Mouse (Mus musculus) Patski (cell line): Measurements from ENCODE around the gene Hoxc8. TPM values are rescaled to one million over a fixed set of nuclear protein-coding genes. Genes with fewer than 3 reads are reported as not detected.

ENCODE experiments used
- ATAC-seq: fragments of 100-300 bp; one replicate; pipeline ENCODE4 v1.8.0; 2021
- CTCF ChIA-PET: fragments of 350-600 bp; sonication (Branson Sonifier 250); formaldehyde crosslinking; loops from one replicate; lab custom pipeline; 2022; ENCODE audit warnings: inconsistent platforms; lab: Charles Lee
- POLR2A ChIA-PET: fragments of 350-600 bp; sonication (Branson Sonifier 250); formaldehyde crosslinking; loops from one replicate; lab custom pipeline; 2022; ENCODE audit warnings: antibody characterized with exemption, inconsistent platforms; lab: Charles Lee
- DNase-seq: peaks from one replicate; pipeline ENCODE4 v3.0.0-alpha.2; 2011; ENCODE audit warnings: low read depth, low spot score
- H3K27me3 ChIP-seq: fragments of 371-371 bp; one replicate; pipeline ENCODE4 v1.5.1; 2021
- CTCF ChIP-seq: fragments of 100-300 bp; IDR thresholded peaks from one replicate; pipeline ENCODE4 v1.5.1; 2021
- in situ Hi-C: fragments of 300-500 bp; cut with MboI; formaldehyde crosslinking; loops from 3 replicates; pipeline ENCODE4 v1.11.1; 2018; ENCODE audit warnings: low pct_unique_long_range_greater_than_20kb, mixed read lengths
- polyA plus RNA-seq: library from polyadenylated mRNA; unstranded; gene quantifications from one replicate; pipeline ENCODE4 v1.2.3, GENCODE M21; 2021

The Hoxc8 gene
- polyA plus RNA-seq, 1 experiment from 2014 or later: 0.41 TPM

DNA sequence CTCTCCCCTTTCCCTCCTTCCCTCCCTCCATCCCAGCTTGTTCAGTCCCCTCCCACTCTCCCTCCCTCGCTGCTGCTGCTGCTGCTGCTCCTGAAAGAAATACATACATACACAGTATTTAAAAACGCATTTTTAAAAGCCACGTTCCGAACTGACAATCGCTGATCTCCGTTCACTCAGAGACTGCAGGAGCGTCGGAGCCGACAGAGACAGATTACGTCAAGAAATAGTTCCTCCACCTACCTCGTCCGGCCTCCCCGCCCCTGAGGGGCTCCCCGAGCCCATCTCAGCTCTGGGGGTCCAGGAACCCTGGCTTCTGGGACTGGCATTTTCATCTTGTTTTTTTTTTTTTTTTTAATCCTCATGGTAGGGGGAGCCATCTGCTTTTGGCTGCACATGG lies 9.5 kb upstream of the Hoxc8 start:
- no peak for DNase-seq
- no peak for TF ChIP-seq CTCF
- H3K27me3 ChIP-seq: no peaks in the 10 kb centered on the region
- in situ Hi-C loops: loop anchor here (10.0 kb wide), 1 partner anchor 334 kb away; the partner anchor contains the start of gene Gpr84
- ChIA-PET POLR2A (interaction anchor here (2.1 kb wide), 1 partner anchor 14 kb away, joined by 10 read pairs; the partner anchor contains the start of genes Hoxc10 and Hoxc5), CTCF (interaction anchor here (1.1 to 8.2 kb wide), 4 partner anchors 15 to 348 kb away, joined by 3 to 63 read pairs (median 8); partner anchors contain the start of gene Hoxc10)
- no peak for ATAC-seq

DNA sequence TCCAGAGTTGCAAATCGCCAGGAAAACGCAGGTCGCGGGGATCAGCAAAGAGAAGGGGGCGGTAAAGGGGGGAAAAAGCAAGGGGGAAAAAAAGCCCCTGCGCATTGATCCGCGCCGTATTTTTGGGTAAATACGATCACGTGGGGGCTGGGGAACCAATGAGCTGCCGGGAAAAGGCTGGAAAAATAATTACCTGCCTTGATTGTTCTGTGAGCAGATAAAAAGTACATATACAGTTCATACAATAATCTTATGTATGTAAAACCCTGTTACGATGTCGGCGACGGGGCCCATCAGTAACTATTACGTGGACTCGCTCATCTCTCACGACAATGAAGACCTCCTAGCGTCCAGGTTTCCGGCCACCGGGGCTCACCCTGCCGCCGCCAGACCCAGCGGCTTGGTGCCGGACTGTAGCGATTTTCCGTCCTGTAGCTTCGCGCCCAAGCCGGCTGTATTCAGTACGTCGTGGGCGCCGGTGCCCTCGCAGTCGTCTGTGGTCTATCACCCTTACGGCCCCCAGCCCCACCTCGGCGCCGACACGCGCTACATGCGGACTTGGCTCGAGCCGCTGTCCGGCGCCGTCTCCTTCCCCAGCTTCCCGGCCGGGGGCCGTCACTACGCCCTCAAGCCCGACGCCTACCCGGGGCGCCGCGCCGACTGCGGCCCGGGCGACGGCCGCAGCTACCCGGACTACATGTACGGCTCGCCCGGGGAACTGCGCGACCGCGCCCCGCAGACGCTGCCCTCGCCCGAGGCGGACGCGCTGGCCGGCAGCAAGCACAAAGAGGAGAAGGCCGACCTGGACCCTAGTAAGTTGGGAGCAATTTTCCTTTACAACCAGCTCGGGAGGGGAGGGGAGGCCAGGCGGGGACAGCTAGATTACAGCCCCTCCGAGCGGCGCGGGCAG lies 8.8 kb upstream of the Hoxc8 start:
- POLR2A ChIA-PET: interaction anchor here (1.0 kb wide), 1 partner anchor 112 kb away, joined by 3 read pairs; no protein-coding TSS in a partner anchor
- ATAC-seq: peak; percentile 28
- CTCF ChIA-PET: interaction anchor here (0.9 to 8.2 kb wide), 5 partner anchors 15 to 197 kb away, joined by 3 to 63 read pairs (median 3); partner anchors contain the start of gene Hoxc10
- no peak for TF ChIP-seq CTCF
- DNase-seq: no peak
- H3K27me3 ChIP-seq: no peaks in the 10 kb centered on the region
- in situ Hi-C loops: loop anchor here (10.0 kb wide), 1 partner anchor 333 kb away; the partner anchor contains the start of gene Gpr84

- POLR2A ChIA-PET: no interaction called here
- no peaks in the 10 kb centered on the region for H3K27me3 ChIP-seq
- in situ Hi-C loops: loop anchor here (10.0 kb wide), 1 partner anchor 331 kb away; the partner anchor contains the start of gene Gpr84
Measured at GRCm38 (mm10) chr15:102983716-102984115, 6.7 kb upstream of the Hoxc8 start.

DNA sequence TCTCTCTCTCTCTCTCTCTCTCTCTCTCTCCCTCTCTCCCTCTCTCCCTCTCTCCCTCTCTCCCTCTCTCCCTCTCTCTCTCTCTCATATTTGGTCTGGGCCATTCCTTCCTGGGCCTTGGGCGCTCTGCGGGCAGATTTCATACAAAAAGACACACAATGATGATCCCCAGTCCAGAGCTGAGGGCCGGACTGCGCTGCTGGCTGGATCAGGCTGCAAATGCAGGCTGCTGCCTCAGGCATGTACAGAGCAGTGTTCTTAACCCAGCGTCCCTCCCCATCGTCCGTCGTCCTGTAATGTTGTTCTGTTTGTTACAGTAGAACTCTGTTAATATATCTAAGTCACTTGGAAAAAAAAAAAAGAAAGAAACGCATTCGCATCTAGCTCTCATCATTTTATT lies 5.9 kb upstream of the Hoxc8 start:
- POLR2A ChIA-PET: interaction anchor here (0.6 kb wide), 1 partner anchor 94 kb away, joined by 5 read pairs; no protein-coding TSS in a partner anchor
- in situ Hi-C loops: loop anchor here (10.0 kb wide), 1 partner anchor 330 kb away; the partner anchor contains the start of gene Gpr84
- CTCF ChIA-PET: interaction anchor here (1.1 to 8.2 kb wide), 2 partner anchors 18 to 194 kb away, joined by 3 to 63 read pairs; partner anchors contain the start of genes Hoxc10 and Hoxc5
- ATAC-seq (no peak), DNase-seq (no peak)
- TF ChIP-seq CTCF: no peak
- H3K27me3 ChIP-seq: no peaks in the 10 kb centered on the region

More at GRCm38 (mm10) chr15:102983716-102984115, 6.7 kb upstream of the Hoxc8 start:
- no peak for DNase-seq
- TF ChIP-seq CTCF: no peak
- CTCF ChIA-PET: interaction anchor here (1.2 to 8.2 kb wide), 2 partner anchors 181 to 195 kb away, joined by 5 to 63 read pairs; no protein-coding TSS in a partner anchor
- ATAC-seq: no peak

DNA sequence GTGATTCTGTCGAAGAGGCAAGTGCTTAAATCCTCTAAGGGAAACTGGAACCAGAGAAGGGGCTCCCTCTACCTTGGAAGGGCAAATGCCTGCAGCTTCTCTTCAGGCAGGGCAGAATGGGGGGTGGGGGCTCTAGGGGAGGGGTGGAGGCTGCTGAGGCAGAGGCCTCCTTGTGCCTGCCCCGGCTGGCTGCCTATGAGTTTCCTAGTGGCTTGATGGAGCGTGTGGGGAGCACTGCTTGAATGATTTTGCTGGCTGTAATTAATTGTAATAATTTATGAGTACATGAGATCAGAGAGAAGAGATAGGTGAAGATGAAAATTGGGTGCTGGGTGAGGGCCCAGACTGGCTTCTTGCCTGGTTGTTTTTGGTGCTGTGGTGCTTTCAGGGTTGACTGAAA lies 5.5 kb upstream of the Hoxc8 start:
- ATAC-seq (no peak), DNase-seq (no peak)
- in situ Hi-C loops: loop anchor here (5.0 to 10.0 kb wide), 2 partner anchors 187 to 330 kb away; partner anchors contain the start of gene Gpr84
- TF ChIP-seq CTCF: no peak
- no peaks in the 10 kb centered on the region for H3K27me3 ChIP-seq
- ChIA-PET CTCF (interaction anchor here (1.0 to 8.2 kb wide), 4 partner anchors 18 to 194 kb away, joined by 3 to 63 read pairs (median 18); partner anchors contain the start of genes Hoxc10 and Hoxc5), POLR2A (interaction anchor here (0.6 kb wide), 1 partner anchor 93 kb away, joined by 5 read pairs; no protein-coding TSS in a partner anchor)

DNA sequence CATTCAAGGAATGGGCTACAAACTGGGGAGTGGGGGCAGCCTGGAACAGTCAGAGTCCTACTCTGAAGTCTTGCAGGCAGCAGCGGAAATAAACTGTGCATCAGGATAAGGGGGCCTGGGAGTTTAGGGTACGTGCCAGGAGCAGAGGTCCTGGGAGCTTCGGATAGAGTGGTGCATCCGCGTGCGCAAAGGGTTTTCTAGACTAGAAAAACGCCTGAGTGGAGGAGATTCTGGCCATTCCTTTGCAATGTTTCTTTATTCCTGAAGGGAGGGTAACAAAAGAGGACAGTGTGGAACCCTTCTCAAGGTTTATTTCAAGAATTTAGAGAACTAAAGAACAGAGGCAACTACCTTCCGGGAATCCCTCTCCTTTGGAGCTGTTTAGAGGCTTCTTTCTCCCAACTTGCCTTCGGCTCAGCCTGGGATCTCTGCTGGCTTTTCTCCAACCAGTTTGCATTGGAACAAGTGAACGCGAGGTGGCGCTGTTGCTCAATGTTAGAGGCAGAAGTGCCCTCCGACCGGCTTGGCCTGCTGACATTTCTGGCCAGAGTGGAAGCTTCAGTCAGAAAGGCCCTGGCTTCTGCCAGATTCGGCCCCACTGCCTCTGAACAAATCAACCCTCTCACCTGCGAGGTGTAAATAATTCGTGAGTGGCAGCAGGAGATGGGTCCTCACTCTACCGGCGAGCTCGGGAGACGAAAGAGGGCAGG lies 3.1 kb upstream of the Hoxc8 start:
- peaks cover 4% of the 10 kb centered on the region for H3K27me3 ChIP-seq
- DNase-seq: no peak
- CTCF ChIA-PET: interaction anchor here (0.6 to 3.9 kb wide), 17 partner anchors 10 to 605 kb away, joined by 3 to 31 read pairs (median 4); partner anchors contain the start of genes Hoxc10 and Hoxc6
- in situ Hi-C loops: loop anchor here (5.0 to 10.0 kb wide), 2 partner anchors 185 to 328 kb away; partner anchors contain the start of gene Gpr84
- POLR2A ChIA-PET: interaction anchor here (0.6 to 0.8 kb wide), 2 partner anchors 12 to 135 kb away, joined by 3 read pairs; no protein-coding TSS in a partner anchor
- TF ChIP-seq CTCF: peak; percentile 95
- ATAC-seq: peak; percentile 61

DNA sequence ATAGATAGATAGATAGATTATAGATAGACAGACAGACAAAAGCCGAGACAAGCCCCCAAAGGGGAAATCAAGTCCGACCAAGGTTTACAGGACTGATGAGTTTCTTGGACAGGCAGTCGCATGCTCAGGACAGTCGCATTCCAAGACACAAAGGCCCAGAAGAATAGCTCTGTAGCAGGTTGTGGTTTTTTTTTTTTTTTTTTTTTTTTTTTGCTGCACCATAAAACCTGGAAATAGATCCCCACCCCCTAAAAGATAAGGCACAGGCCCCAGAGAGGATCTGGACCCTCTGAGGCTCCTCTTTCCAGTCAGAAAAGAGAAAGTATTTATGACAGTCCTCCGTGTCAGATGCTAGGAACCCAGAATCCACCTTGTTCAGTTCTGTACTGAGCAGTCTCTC lies 2.3 kb upstream of the Hoxc8 start:
- in situ Hi-C loops: loop anchor here (5.0 to 10.0 kb wide), 2 partner anchors 184 to 327 kb away; partner anchors contain the start of gene Gpr84
- TF ChIP-seq CTCF: no peak
- DNase-seq: no peak
- ChIA-PET POLR2A (interaction anchor here (0.6 kb wide), 1 partner anchor 134 kb away, joined by 3 read pairs; no protein-coding TSS in a partner anchor), CTCF (interaction anchor here (0.6 to 3.9 kb wide), 17 partner anchors 9 to 606 kb away, joined by 3 to 31 read pairs (median 4); partner anchors contain the start of genes Hoxc10 and Hoxc6)
- H3K27me3 ChIP-seq: peaks cover 4% of the 10 kb centered on the region
- ATAC-seq: no peak

DNA sequence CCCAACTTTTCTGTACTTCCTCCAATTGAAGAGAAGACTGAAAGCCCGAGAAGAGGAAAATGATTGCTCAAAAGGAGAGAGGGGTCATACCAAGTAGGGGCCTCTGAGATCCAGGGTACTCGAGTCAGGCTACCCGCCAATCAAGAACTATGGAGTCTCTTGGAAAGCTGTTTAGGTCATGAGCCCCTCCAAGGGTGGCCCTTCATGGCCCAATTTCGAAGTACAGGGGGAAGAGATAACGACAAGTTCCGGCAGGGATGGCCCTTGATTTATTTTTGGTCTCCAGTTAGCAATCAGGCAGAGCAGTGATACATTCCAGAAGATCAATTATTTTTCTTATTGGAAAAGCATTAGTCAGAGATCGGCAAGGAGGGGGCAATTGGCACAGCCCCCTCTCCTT lies 1.4 kb downstream of the Hoxc8 start:
- ATAC-seq: no peak
- DNase-seq: no peak
- ChIA-PET POLR2A (no interaction called here), CTCF (interaction anchor here (1.3 kb wide), 1 partner anchor 185 kb away, joined by 5 read pairs; no protein-coding TSS in a partner anchor)
- TF ChIP-seq CTCF: no peak
- in situ Hi-C loops: no loop called here
- H3K27me3 ChIP-seq: peaks cover 4% of the 10 kb centered on the region

GRCm38 (mm10) chr15:102992206-102992605 lies 1.8 kb downstream of the Hoxc8 start:
- ChIA-PET CTCF (no interaction called here), POLR2A (no interaction called here)
- H3K27me3 ChIP-seq: peaks cover 4% of the 10 kb centered on the region
- DNase-seq (no peak), ATAC-seq (no peak)
- no peak for TF ChIP-seq CTCF
- in situ Hi-C loops: no loop called here
